Mouse (Mus musculus): ENCODE measurements around the gene Itga4. TPM values are rescaled to one million over a fixed set of nuclear protein-coding genes. Genes with fewer than 3 reads are reported as not detected.

Gene Itga4
- polyA plus RNA-seq, 1 experiment from 2014 or later: 2.6 TPM

GRCm38 (mm10) chr2:79256880-79257279 is 1.7 kb downstream of the Itga4 start:
- WGBS: 78% methylated on average over 4 of the region's 4 CpGs
- no peak overlapping the region for H3K9ac ChIP-seq (ENCODE audit: low read depth, low read length)
- H3K4me1 ChIP-seq (ENCODE audit: control insufficient read depth, insufficient read depth, low read depth, low read length): peaks cover 8% of the 10 kb centered on the region; the same call in 1 of the 2 replicates
- no peaks in the 10 kb centered on the region for H3K36me3 ChIP-seq (ENCODE audit: control insufficient read depth, insufficient read depth, low read length)
- no peak overlapping the region for H3K4me3 ChIP-seq (ENCODE audit: low read length)
- H3K9me3 ChIP-seq (ENCODE audit: control insufficient read depth, low read length): no peaks in the 10 kb centered on the region
- peak overlapping the region; percentile 17 for H3K4me2 ChIP-seq (ENCODE audit: low read length)
- no peak for ATAC-seq
- no peaks in the 10 kb centered on the region for H3K27me3 ChIP-seq (replicated peaks; ENCODE audit: control insufficient read depth, insufficient read depth, low read length)
- H3K27ac ChIP-seq (ENCODE audit: low read depth, low read length): no peak overlapping the region

GRCm38 (mm10) chr2:79257411-79257810 is 2.2 kb downstream of the Itga4 start:
- Histone ChIP-seq H3K9ac (ENCODE audit: low read depth, low read length) (no peak overlapping the region), H3K4me3 (ENCODE audit: low read length) (no peak overlapping the region), H3K4me2 (ENCODE audit: low read length) (no peak overlapping the region; the same call in 1 of the 2 replicates), H3K36me3 (ENCODE audit: control insufficient read depth, insufficient read depth, low read length) (no peaks in the 10 kb centered on the region), H3K27ac (ENCODE audit: low read depth, low read length) (no peak overlapping the region), H3K27me3 (replicated peaks; ENCODE audit: control insufficient read depth, insufficient read depth, low read length) (no peaks in the 10 kb centered on the region), H3K4me1 (ENCODE audit: control insufficient read depth, insufficient read depth, low read depth, low read length) (peaks cover 8% of the 10 kb centered on the region; the same call in 1 of the 2 replicates), H3K9me3 (ENCODE audit: control insufficient read depth, low read length) (no peaks in the 10 kb centered on the region)
- WGBS: 77% methylated on average over 4 of the region's 4 CpGs
- no peak for ATAC-seq

GRCm38 (mm10) chr2:79259326-79259725 is 4.1 kb downstream of the Itga4 start:
- no peak overlapping the region for H3K9ac ChIP-seq (ENCODE audit: low read depth, low read length)
- no peak for ATAC-seq
- H3K4me2 ChIP-seq (ENCODE audit: low read length): no peak overlapping the region
- 70% methylated on average over 4 of the region's 4 CpGs for WGBS
- no peak overlapping the region for H3K4me3 ChIP-seq (ENCODE audit: low read length)
- H3K27me3 ChIP-seq (replicated peaks; ENCODE audit: control insufficient read depth, insufficient read depth, low read length): no peaks in the 10 kb centered on the region
- no peak overlapping the region for H3K27ac ChIP-seq (ENCODE audit: low read depth, low read length)
- no peaks in the 10 kb centered on the region for H3K36me3 ChIP-seq (ENCODE audit: control insufficient read depth, insufficient read depth, low read length)
- H3K4me1 ChIP-seq (ENCODE audit: control insufficient read depth, insufficient read depth, low read depth, low read length): peaks cover 8% of the 10 kb centered on the region; the same call in 1 of the 2 replicates
- H3K9me3 ChIP-seq (ENCODE audit: control insufficient read depth, low read length): no peaks in the 10 kb centered on the region

- H3K4me1 ChIP-seq (ENCODE audit: control insufficient read depth, insufficient read depth, low read depth, low read length): no peaks in the 10 kb centered on the region
- H3K27ac ChIP-seq (ENCODE audit: low read depth, low read length): no peak overlapping the region
- WGBS: 48% methylated on average over 4 of the region's 4 CpGs
- no peak for ATAC-seq
- no peaks in the 10 kb centered on the region for H3K27me3 ChIP-seq (replicated peaks; ENCODE audit: control insufficient read depth, insufficient read depth, low read length)
- H3K4me2 ChIP-seq (ENCODE audit: low read length): no peak overlapping the region
- no peak overlapping the region for H3K4me3 ChIP-seq (ENCODE audit: low read length)
- H3K9me3 ChIP-seq (ENCODE audit: control insufficient read depth, low read length): no peaks in the 10 kb centered on the region
- H3K9ac ChIP-seq (ENCODE audit: low read depth, low read length): no peak overlapping the region
- no peaks in the 10 kb centered on the region for H3K36me3 ChIP-seq (ENCODE audit: control insufficient read depth, insufficient read depth, low read length)
These were observed 10.4 kb downstream of the Itga4 start for GRCm38 (mm10) chr2:79265665-79266064.

- no peaks in the 10 kb centered on the region for H3K36me3 ChIP-seq (ENCODE audit: control insufficient read depth, insufficient read depth, low read length)
- no peak for ATAC-seq
- no peak overlapping the region for H3K4me3 ChIP-seq (ENCODE audit: low read length)
- no peaks in the 10 kb centered on the region for H3K4me1 ChIP-seq (ENCODE audit: control insufficient read depth, insufficient read depth, low read depth, low read length)
- H3K27me3 ChIP-seq (replicated peaks; ENCODE audit: control insufficient read depth, insufficient read depth, low read length): no peaks in the 10 kb centered on the region
- H3K4me2 ChIP-seq (ENCODE audit: low read length): no peak overlapping the region
- no peak overlapping the region for H3K27ac ChIP-seq (ENCODE audit: low read depth, low read length)
- WGBS: 89% methylated on average over 3 of the region's 3 CpGs
- no peak overlapping the region for H3K9ac ChIP-seq (ENCODE audit: low read depth, low read length)
- H3K9me3 ChIP-seq (ENCODE audit: control insufficient read depth, low read length): no peaks in the 10 kb centered on the region
These were observed 11.3 kb downstream of the Itga4 start for GRCm38 (mm10) chr2:79266480-79266879.

GRCm38 (mm10) chr2:79267181-79267580 is 12.0 kb downstream of the Itga4 start:
- 93% methylated on average over 3 of the region's 3 CpGs for WGBS
- no peak for ATAC-seq
- H3K36me3 ChIP-seq (ENCODE audit: control insufficient read depth, insufficient read depth, low read length): no peaks in the 10 kb centered on the region

GRCm38 (mm10) chr2:79268863-79269262 is 13.6 kb downstream of the Itga4 start:
- no peaks in the 10 kb centered on the region for H3K4me1 ChIP-seq (ENCODE audit: control insufficient read depth, insufficient read depth, low read depth, low read length)
- H3K27me3 ChIP-seq (replicated peaks; ENCODE audit: control insufficient read depth, insufficient read depth, low read length): no peaks in the 10 kb centered on the region
- H3K4me2 ChIP-seq (ENCODE audit: low read length): no peak overlapping the region
- no peak overlapping the region for H3K9ac ChIP-seq (ENCODE audit: low read depth, low read length)
- WGBS: 81% methylated on average over 4 of the region's 4 CpGs
- no peaks in the 10 kb centered on the region for H3K9me3 ChIP-seq (ENCODE audit: control insufficient read depth, low read length)
- no peak overlapping the region for H3K4me3 ChIP-seq (ENCODE audit: low read length)
- H3K36me3 ChIP-seq (ENCODE audit: control insufficient read depth, insufficient read depth, low read length): no peaks in the 10 kb centered on the region
- no peak overlapping the region for H3K27ac ChIP-seq (ENCODE audit: low read depth, low read length)
- no peak for ATAC-seq

More at GRCm38 (mm10) chr2:79267181-79267580, 12.0 kb downstream of the Itga4 start:
- no peaks in the 10 kb centered on the region for H3K27me3 ChIP-seq (replicated peaks; ENCODE audit: control insufficient read depth, insufficient read depth, low read length)
- H3K4me2 ChIP-seq (ENCODE audit: low read length): no peak overlapping the region
- H3K27ac ChIP-seq (ENCODE audit: low read depth, low read length): no peak overlapping the region
- no peak overlapping the region for H3K4me3 ChIP-seq (ENCODE audit: low read length)
- H3K4me1 ChIP-seq (ENCODE audit: control insufficient read depth, insufficient read depth, low read depth, low read length): no peaks in the 10 kb centered on the region
- H3K9me3 ChIP-seq (ENCODE audit: control insufficient read depth, low read length): no peaks in the 10 kb centered on the region
- no peak overlapping the region for H3K9ac ChIP-seq (ENCODE audit: low read depth, low read length)

- H3K4me1 ChIP-seq (ENCODE audit: control insufficient read depth, insufficient read depth, low read depth, low read length): no peaks in the 10 kb centered on the region
- ATAC-seq: no peak
- no peak overlapping the region for H3K4me3 ChIP-seq (ENCODE audit: low read length)
- H3K27me3 ChIP-seq (replicated peaks; ENCODE audit: control insufficient read depth, insufficient read depth, low read length): no peaks in the 10 kb centered on the region
- no peak overlapping the region for H3K27ac ChIP-seq (ENCODE audit: low read depth, low read length)
- H3K9ac ChIP-seq (ENCODE audit: low read depth, low read length): no peak overlapping the region
- H3K4me2 ChIP-seq (ENCODE audit: low read length): no peak overlapping the region
- H3K9me3 ChIP-seq (ENCODE audit: control insufficient read depth, low read length): no peaks in the 10 kb centered on the region
- WGBS: 56% methylated on average over 3 of the region's 3 CpGs
- no peaks in the 10 kb centered on the region for H3K36me3 ChIP-seq (ENCODE audit: control insufficient read depth, insufficient read depth, low read length)
These were observed 14.9 kb downstream of the Itga4 start for GRCm38 (mm10) chr2:79270034-79270535.

- H3K9me3 ChIP-seq (ENCODE audit: control insufficient read depth, low read length): no peaks in the 10 kb centered on the region
- no peak overlapping the region for H3K4me2 ChIP-seq (ENCODE audit: low read length)
- WGBS: 96% methylated on average over 4 of the region's 4 CpGs
- H3K27me3 ChIP-seq (replicated peaks; ENCODE audit: control insufficient read depth, insufficient read depth, low read length): no peaks in the 10 kb centered on the region
- no peaks in the 10 kb centered on the region for H3K4me1 ChIP-seq (ENCODE audit: control insufficient read depth, insufficient read depth, low read depth, low read length)
- H3K27ac ChIP-seq (ENCODE audit: low read depth, low read length): no peak overlapping the region
- ATAC-seq: no peak
- no peak overlapping the region for H3K9ac ChIP-seq (ENCODE audit: low read depth, low read length)
- no peaks in the 10 kb centered on the region for H3K36me3 ChIP-seq (ENCODE audit: control insufficient read depth, insufficient read depth, low read length)
- no peak overlapping the region for H3K4me3 ChIP-seq (ENCODE audit: low read length)
These were observed 16.6 kb downstream of the Itga4 start for GRCm38 (mm10) chr2:79271838-79272237.

- Histone ChIP-seq H3K9ac (ENCODE audit: low read depth, low read length) (no peak overlapping the region), H3K27ac (ENCODE audit: low read depth, low read length) (no peak overlapping the region), H3K9me3 (ENCODE audit: control insufficient read depth, low read length) (no peaks in the 10 kb centered on the region), H3K27me3 (replicated peaks; ENCODE audit: control insufficient read depth, insufficient read depth, low read length) (no peaks in the 10 kb centered on the region), H3K36me3 (ENCODE audit: control insufficient read depth, insufficient read depth, low read length) (no peaks in the 10 kb centered on the region), H3K4me2 (ENCODE audit: low read length) (no peak overlapping the region), H3K4me3 (ENCODE audit: low read length) (no peak overlapping the region), H3K4me1 (ENCODE audit: control insufficient read depth, insufficient read depth, low read depth, low read length) (no peaks in the 10 kb centered on the region)
- no peak for ATAC-seq
These were observed 23.4 kb downstream of the Itga4 start for GRCm38 (mm10) chr2:79278581-79278980.
